Mouse (Mus musculus): ENCODE results near the gene Plekhb2. TPM values are rescaled to one million over a fixed set of nuclear protein-coding genes. Genes with fewer than 3 reads are reported as not detected.

The Plekhb2 gene
- 10 to 100 TPM; 27.3 to 27.4 TPM for total RNA-seq (2023)

DNA sequence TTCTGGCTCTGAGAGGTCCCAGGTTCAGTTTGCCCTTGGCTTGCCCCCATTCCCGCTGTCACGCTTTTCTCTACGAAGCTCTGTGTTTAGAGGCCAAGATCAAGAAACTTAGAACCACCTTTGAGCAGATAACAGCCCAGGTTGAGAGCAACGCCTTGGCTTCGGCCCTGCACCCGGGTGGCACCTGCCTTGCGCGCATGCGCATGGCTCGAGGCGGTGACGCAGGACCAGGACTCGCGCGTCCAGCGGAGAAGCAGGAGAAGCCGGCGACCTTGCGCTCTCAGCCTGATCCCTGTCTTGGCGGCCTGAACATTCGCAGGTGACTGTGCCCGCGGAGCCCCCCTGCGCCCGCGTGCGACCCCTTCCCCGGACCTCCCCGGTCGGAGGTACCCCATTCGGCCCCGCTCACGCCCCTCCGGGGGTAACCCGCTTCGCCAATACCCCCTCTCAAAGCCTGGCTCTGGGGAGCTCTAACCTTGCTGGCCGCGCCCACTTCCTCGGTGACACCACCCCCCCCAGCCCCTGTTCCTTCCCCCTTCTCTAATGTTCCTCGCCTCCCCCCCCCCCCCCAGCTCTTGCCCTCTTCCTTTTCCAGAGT, at the start of gene Plekhb2:
TSS of gene Plekhb2 (plus strand) at position 232 of the 598 bp plus-strand sequence.

DNA sequence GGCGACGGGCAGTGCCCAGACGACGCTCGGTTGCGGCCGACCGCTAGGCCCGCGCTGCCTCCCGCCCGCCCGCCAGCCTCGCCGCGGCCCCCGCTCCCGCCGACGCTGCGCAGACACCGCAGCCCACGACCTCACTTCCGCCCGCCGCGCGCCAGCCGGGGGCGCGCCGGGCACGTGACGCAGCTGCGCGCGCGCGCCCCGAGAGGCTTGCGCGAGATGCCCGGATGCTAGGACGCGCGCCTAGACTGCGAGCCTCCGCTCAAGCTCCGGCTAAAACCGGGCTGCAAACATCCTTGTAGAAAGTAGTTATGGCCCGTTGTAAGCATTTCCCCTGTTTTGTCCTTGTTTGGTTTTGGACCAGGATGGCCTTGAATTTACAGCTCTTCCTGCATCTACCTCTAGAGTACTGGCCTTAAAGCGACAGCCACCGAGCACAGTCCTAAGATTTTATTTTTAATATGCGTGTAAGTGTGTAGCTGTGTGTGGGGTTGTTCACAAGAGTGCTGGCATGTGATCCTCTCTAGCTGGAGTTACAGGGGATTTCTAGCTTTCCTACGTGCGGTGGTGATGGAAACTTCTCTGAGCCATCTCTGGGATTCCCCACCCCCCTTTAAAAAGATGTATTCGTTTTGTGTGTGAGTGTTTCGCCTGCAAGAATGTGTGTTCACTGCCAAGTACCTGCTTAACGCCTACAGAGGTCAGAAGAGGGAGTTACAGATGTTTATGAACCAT, 6.7 kb upstream of the Plekhb2 start, which contains the start of gene Fam168b:
TSS of gene Fam168b (minus strand) at position 179 of the 732 bp plus-strand sequence.

Other genes with a start within 250 kb of the Plekhb2 start
- gene Fam168b, start 6.9 kb upstream of the Plekhb2 start, total RNA-seq (2023) = 10 to 100 TPM; 88.6 to 97.7 TPM

Measured in neutrophil, adult 83 days (primary cell).